ENCODE assay signal across 8 mouse cellular contexts in genomic region chr19:36818141-36818885, GRCm38 (mm10). TPM values are rescaled to one million over a fixed set of nuclear protein-coding genes. Genes with fewer than 3 reads are reported as not detected.
DNase-seq lines count a peak whose midpoint lies in the region; ATAC-seq and TF ChIP-seq lines count a peak whose summit lies in the region.

No protein-coding gene starts in this region.

- H3K27ac ChIP-seq in forebrain, embryonic 10.5 days: peak overlapping the region; percentile 65
- peak overlapping the region; percentile 49 for H3K27ac ChIP-seq in hindbrain, embryonic 12.5 days
- no peak overlapping the region for H3K27ac ChIP-seq in liver, embryonic 14.5 days

- no peaks in the 10 kb centered on the region for H3K36me3 ChIP-seq in forebrain, embryonic 10.5 days (replicated peaks)
- no peaks in the 10 kb centered on the region for H3K36me3 ChIP-seq in hindbrain, embryonic 12.5 days
- no peaks in the 10 kb centered on the region for H3K36me3 ChIP-seq in liver, embryonic 14.5 days (replicated peaks; ENCODE audit: control insufficient read depth, insufficient read depth, low read depth)

- H3K9ac ChIP-seq in hindbrain, embryonic 12.5 days: peak overlapping the region; percentile 59
- H3K9ac ChIP-seq in liver, embryonic 14.5 days (replicated peaks): peak overlapping the region; percentile 19

- no peak for TF ChIP-seq CTCF in liver, embryonic 14.5 days (IDR thresholded peaks at IDR 0.05; ENCODE audit: low read depth)

- peaks cover 21% of the 10 kb centered on the region for H3K27me3 ChIP-seq in forebrain, embryonic 10.5 days (ENCODE audit: poor library complexity, severe bottlenecking)
- H3K27me3 ChIP-seq in hindbrain, embryonic 12.5 days: no peaks in the 10 kb centered on the region
- H3K27me3 ChIP-seq in liver, embryonic 14.5 days (ENCODE audit: control insufficient read depth, insufficient read depth, low read length): no peaks in the 10 kb centered on the region

- no peak for TF ChIP-seq EP300 in liver, embryonic 14.5 days (IDR thresholded peaks at IDR 0.05; ENCODE audit: low read depth)

- ATAC-seq in hindbrain, embryonic 12.5 days (ENCODE audit: low FRiP score): peak; percentile 81
- ATAC-seq in liver, embryonic 14.5 days (ENCODE audit: insufficient read depth): no peak
- ATAC-seq in activated CD4-positive, CD25-positive, alpha-beta regulatory T cell, adult 4 months: no peak

- peak; percentile 27 for DNase-seq in right cerebral cortex, postnatal 4 days
- DNase-seq in right cerebral cortex, adult 18-20 months: no peak
- peak; percentile 30 for DNase-seq in forebrain, embryonic 10.5 days (ENCODE audit: extremely low spot score, low spot score)
- DNase-seq in liver, embryonic 14.5 days (ENCODE audit: low read depth in 3 of 3, low spot score in 3 of 3): no peak
- DNase-seq in retina, postnatal 1 day: peak; percentile 82
- DNase-seq in cerebellum, adult 8-10 months: no peak

- peaks cover 16% of the 10 kb centered on the region for H3K4me1 ChIP-seq in forebrain, embryonic 10.5 days
- H3K4me1 ChIP-seq in hindbrain, embryonic 12.5 days: peaks cover 2% of the 10 kb centered on the region
- peaks cover 0 to 8% of the 10 kb centered on the region in 2 experiments; a peak in 2 of 4 replicates for H3K4me1 ChIP-seq in liver, embryonic 14.5 days (replicated peaks; ENCODE audit: control insufficient read depth in 2 of 2, insufficient read depth in 2 of 2, low read length in 1 of 2)

- H3K9me3 ChIP-seq in forebrain, embryonic 10.5 days: no peaks in the 10 kb centered on the region
- H3K9me3 ChIP-seq in hindbrain, embryonic 12.5 days (replicated peaks): no peaks in the 10 kb centered on the region
- no peaks in the 10 kb centered on the region for H3K9me3 ChIP-seq in liver, embryonic 14.5 days (ENCODE audit: control insufficient read depth, low read length)

- WGBS in forebrain, embryonic 10.5 days: 3% methylated on average over 22 of the region's 22 CpGs
- WGBS in hindbrain, embryonic 12.5 days: 4% methylated on average over 22 of the region's 22 CpGs
- 15% methylated on average over 22 of the region's 22 CpGs for WGBS in liver, embryonic 14.5 days (ENCODE audit: insufficient replicate concordance)

- H3K4me2 ChIP-seq in hindbrain, embryonic 12.5 days (replicated peaks): peak overlapping the region; percentile 67
- H3K4me2 ChIP-seq in liver, embryonic 14.5 days (ENCODE audit: low read depth): peak overlapping the region; percentile 59

- peak overlapping the region; percentile 50 for H3K4me3 ChIP-seq in forebrain, embryonic 10.5 days
- H3K4me3 ChIP-seq in hindbrain, embryonic 12.5 days: peak overlapping the region; percentile 38
- H3K4me3 ChIP-seq in liver, embryonic 14.5 days (ENCODE audit: insufficient read depth in 1 of 2, low read depth in 2 of 2, low read length in 2 of 2): peak overlapping the region; percentile 36 to 46

RNA-seq across cellular contexts. Expression of gene Tnks2, which starts 15.7 kb away (rescaled TPM):
- 48.5 and 52.5 TPM in 2 replicates for polyA plus RNA-seq in forebrain, embryonic 10.5 days (2016; fragmentation: Nextera tagmentation; extraction: Ambion mirVana)
- 99.6 and 99.9 TPM in 2 replicates for polyA plus RNA-seq in hindbrain, embryonic 12.5 days (2016; fragmentation: Nextera tagmentation; extraction: Ambion mirVana)
- 13.5 and 19.4 TPM in 2 replicates for polyA plus RNA-seq in liver, embryonic 14.5 days (2012; rRNA removed)
- polyA plus RNA-seq in liver, embryonic 14.5 days (2014; fragmentation: Nextera tagmentation; extraction: Ambion mirVana): 19.0 and 21.0 TPM in 2 replicates
- polyA plus RNA-seq in activated CD4-positive, CD25-positive, alpha-beta regulatory T cell, adult 4 months (2017; shearing (Covaris generic)): 10 to 100 TPM; 31.1 to 32.4 TPM

Comparison
In these comparisons a context has a peak if more than half of its experiments do, and no peak if none do; other contexts are left out.
1. DNase-seq: peak in right cerebral cortex, postnatal 4 days (single experiment), forebrain, embryonic 10.5 days (single experiment) and retina, postnatal 1 day (single experiment); none in right cerebral cortex, adult 18-20 months (single experiment), liver, embryonic 14.5 days (0 of 3) and cerebellum, adult 8-10 months (single experiment).
2. Peak in every context shown above with its lines, with median percentiles within 50 percentile points of each other: H3K4me3 ChIP-seq.